Mouse (Mus musculus): ENCODE data around the gene Suv39h2. TPM values are rescaled to one million over a fixed set of nuclear protein-coding genes. Genes with fewer than 3 reads are reported as not detected.

Gene Suv39h2
- polyA plus RNA-seq, 1 experiment: 0.31 TPM

DNA sequence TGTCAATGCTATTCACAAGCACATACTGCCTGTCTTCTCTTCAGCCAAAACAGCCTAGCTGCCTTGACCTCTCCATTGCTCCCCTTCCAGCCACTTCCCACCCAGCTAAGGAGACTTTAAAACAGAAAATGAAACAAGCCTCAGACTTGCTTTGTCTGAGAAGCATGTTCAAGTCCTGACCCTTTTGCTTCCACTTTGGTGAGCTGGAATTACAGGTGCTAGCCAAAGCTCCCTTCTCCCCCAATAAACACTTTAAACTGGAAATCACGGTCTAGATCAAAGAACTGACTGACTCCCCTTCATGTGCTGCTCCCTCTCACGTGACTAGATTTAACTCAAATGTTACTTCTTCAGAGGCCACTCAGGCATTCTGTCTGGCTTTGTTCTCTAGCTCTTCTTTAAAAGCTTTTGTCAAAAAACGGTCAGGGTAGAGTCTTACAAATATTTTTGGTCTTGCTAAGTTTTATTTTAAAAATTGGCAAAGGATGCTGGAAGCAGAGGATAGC, 968 bp upstream of the Suv39h2 start:
- H3K4me3 ChIP-seq (replicated peaks): peak overlapping the region; percentile 99
- peaks cover 24% of the 10 kb centered on the region for H3K4me1 ChIP-seq (ENCODE audit: control insufficient read depth)
- H3K27me3 ChIP-seq (ENCODE audit: control insufficient read depth): no peaks in the 10 kb centered on the region
- H3K36me3 ChIP-seq (ENCODE audit: control insufficient read depth): peaks cover 15% of the 10 kb centered on the region
- H3K9me3 ChIP-seq (ENCODE audit: control insufficient read depth, low read length): 0 out of 2 replicates have a peak, but pooled peaks cover 3% of the 10 kb centered on the region
- TF ChIP-seq TAL1 (IDR thresholded peaks at IDR 0.05; ENCODE audit: low read length): no peak
- no peak for TF ChIP-seq GATA1 (IDR thresholded peaks at IDR 0.05; ENCODE audit: low read length)

DNA sequence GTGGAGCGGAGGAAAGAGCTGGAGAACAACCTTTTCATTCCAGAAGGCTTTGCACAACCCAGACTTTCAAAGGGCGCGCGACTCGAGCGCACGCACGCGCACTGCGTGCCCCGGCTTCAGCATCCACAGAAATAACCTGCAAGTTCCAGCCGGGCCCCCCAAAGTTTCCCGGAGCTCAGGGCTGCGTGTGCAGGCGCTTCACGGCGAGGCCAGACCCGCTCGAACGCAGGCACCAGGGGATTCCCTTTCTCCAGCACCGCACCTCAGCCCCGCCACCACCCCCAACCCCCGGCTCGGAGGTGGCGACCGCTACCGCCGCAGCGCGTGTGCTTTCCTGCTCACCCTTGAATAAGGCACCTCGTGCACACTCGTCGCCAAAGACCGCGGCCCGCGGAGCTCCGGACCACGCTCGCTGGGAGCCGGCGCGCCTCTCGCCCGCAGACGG, 448 bp downstream of the Suv39h2 start:
- TF ChIP-seq GATA1 (IDR thresholded peaks at IDR 0.05; ENCODE audit: low read length): no peak
- no peak for TF ChIP-seq TAL1 (IDR thresholded peaks at IDR 0.05; ENCODE audit: low read length)
- Histone ChIP-seq H3K9me3 (ENCODE audit: control insufficient read depth, low read length) (0 out of 2 replicates have a peak, but pooled peaks cover 2% of the 10 kb centered on the region), H3K4me3 (replicated peaks) (peak overlapping the region; percentile 99), H3K27me3 (ENCODE audit: control insufficient read depth) (no peaks in the 10 kb centered on the region), H3K36me3 (ENCODE audit: control insufficient read depth) (peaks cover 28% of the 10 kb centered on the region), H3K4me1 (ENCODE audit: control insufficient read depth) (peaks cover 19% of the 10 kb centered on the region)

GRCm38 (mm10) chr2:3473891-3474290, 940 bp downstream of the Suv39h2 start:
- peak overlapping the region; percentile 99 for H3K4me3 ChIP-seq (replicated peaks)
- H3K9me3 ChIP-seq (ENCODE audit: control insufficient read depth, low read length): no peaks in the 10 kb centered on the region
- no peaks in the 10 kb centered on the region for H3K27me3 ChIP-seq (ENCODE audit: control insufficient read depth)
- peaks cover 19% of the 10 kb centered on the region for H3K4me1 ChIP-seq (ENCODE audit: control insufficient read depth)
- peaks cover 33% of the 10 kb centered on the region for H3K36me3 ChIP-seq (ENCODE audit: control insufficient read depth)
- TF ChIP-seq GATA1 (IDR thresholded peaks at IDR 0.05; ENCODE audit: low read length) (no peak), TAL1 (IDR thresholded peaks at IDR 0.05; ENCODE audit: low read length) (no peak)

GRCm38 (mm10) chr2:3456590-3456989, 18.2 kb downstream of the Suv39h2 start:
- TF ChIP-seq TAL1 (IDR thresholded peaks at IDR 0.05; ENCODE audit: low read length) (no peak), GATA1 (IDR thresholded peaks at IDR 0.05; ENCODE audit: low read length) (no peak)
- Histone ChIP-seq H3K9me3 (ENCODE audit: control insufficient read depth, low read length) (no peaks in the 10 kb centered on the region), H3K4me3 (replicated peaks) (no peak overlapping the region), H3K4me1 (ENCODE audit: control insufficient read depth) (no peaks in the 10 kb centered on the region), H3K36me3 (ENCODE audit: control insufficient read depth) (peaks cover 86% of the 10 kb centered on the region), H3K27me3 (ENCODE audit: control insufficient read depth) (no peaks in the 10 kb centered on the region)

DNA sequence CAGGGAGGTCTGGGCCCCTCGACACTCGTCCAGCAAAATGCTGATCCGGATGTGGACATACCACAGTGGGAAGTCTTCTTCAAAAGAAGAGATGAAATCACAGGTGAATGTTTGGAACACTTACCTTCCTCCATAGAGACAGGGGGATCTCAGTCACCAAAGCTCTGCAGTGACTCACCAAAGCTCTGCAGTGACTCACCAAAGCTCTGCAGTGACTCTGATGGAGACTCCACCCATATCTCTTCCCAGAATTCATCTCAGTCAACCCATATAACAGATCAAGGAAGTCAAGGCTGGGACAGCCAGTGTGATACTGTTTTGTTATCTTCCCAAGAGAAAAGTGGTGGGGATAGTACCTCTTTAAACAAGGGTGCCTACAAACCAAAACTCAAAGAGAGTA, 21.7 kb downstream of the Suv39h2 start:
- no peak overlapping the region for H3K4me3 ChIP-seq (replicated peaks)
- H3K27me3 ChIP-seq (ENCODE audit: control insufficient read depth): no peaks in the 10 kb centered on the region
- peaks cover 79% of the 10 kb centered on the region for H3K36me3 ChIP-seq (ENCODE audit: control insufficient read depth)
- no peaks in the 10 kb centered on the region for H3K9me3 ChIP-seq (ENCODE audit: control insufficient read depth, low read length)
- no peaks in the 10 kb centered on the region for H3K4me1 ChIP-seq (ENCODE audit: control insufficient read depth)
- TF ChIP-seq GATA1 (IDR thresholded peaks at IDR 0.05; ENCODE audit: low read length) (no peak), TAL1 (IDR thresholded peaks at IDR 0.05; ENCODE audit: low read length) (no peak)

DNA sequence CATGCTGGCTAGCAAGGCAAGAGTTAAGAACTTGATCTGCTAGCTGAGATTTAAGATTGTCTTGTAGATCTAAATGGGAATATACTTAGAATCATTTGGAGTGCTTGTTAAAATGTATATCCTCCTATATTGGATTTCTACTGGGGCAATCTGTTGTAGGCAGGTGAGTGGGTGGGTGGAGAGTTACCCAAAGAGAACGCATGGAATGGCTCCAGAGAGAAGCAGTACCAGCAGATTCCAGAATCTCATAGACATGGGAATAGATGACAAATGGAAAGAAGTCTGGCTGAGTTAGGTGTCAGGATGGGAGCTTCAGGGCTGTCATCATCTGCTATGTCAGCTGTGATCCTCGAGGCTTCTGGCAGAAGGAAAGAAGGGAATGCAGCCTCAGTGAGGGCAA, 25.4 kb downstream of the Suv39h2 start:
- Histone ChIP-seq H3K36me3 (ENCODE audit: control insufficient read depth) (peaks cover 76% of the 10 kb centered on the region), H3K4me1 (ENCODE audit: control insufficient read depth) (no peaks in the 10 kb centered on the region)
- TF ChIP-seq GATA1 (IDR thresholded peaks at IDR 0.05; ENCODE audit: low read length) (no peak), TAL1 (IDR thresholded peaks at IDR 0.05; ENCODE audit: low read length) (no peak)

DNA sequence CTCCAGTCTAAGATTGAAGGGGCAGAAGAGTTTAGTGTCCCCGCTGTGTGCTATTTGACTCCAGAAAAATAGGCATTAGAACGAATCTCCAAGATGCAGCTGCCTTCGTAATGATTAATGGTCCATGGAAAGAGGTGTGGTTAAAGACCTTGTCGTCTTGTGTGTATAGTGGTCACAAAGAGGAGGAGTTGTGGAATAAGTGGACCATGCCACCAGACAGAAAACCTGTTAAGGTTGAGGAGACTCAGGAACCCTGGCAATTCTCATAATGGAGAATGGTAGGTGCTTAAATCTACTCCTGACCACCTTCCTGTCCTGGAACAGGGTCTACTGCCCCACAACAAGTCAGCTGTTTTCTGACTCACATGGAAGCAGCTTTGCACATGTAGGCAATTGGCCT, 28.8 kb downstream of the Suv39h2 start:
- Histone ChIP-seq H3K4me3 (replicated peaks) (no peak overlapping the region), H3K27me3 (ENCODE audit: control insufficient read depth) (no peaks in the 10 kb centered on the region), H3K4me1 (ENCODE audit: control insufficient read depth) (no peaks in the 10 kb centered on the region), H3K36me3 (ENCODE audit: control insufficient read depth) (peaks cover 74% of the 10 kb centered on the region), H3K9me3 (ENCODE audit: control insufficient read depth, low read length) (no peaks in the 10 kb centered on the region)
- TF ChIP-seq GATA1 (IDR thresholded peaks at IDR 0.05; ENCODE audit: low read length) (no peak), TAL1 (IDR thresholded peaks at IDR 0.05; ENCODE audit: low read length) (no peak)

More for the DNA sequence above, 25.4 kb downstream of the Suv39h2 start:
- Histone ChIP-seq H3K9me3 (ENCODE audit: control insufficient read depth, low read length) (no peaks in the 10 kb centered on the region), H3K4me3 (replicated peaks) (no peak overlapping the region), H3K27me3 (ENCODE audit: control insufficient read depth) (no peaks in the 10 kb centered on the region)

DNA sequence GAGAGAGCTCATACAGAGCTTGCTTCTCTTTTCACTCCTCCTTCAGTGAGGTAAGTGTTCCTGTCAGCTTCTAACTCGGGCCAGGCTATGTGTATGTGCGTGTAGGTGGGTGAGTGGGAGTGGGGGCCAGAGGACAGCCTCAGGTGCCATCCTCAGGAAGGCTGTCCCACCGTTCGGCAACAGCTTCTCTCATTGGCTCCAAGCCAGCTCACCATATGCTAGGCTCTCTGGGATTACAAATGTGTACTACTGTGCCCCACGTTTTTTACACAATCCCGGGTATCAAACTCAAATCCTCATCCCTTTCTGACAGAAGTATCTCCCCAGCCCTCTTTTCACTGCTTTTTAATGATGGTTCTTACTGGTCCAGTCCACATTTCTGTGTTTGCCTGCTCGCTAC, 30.6 kb downstream of the Suv39h2 start:
- TF ChIP-seq TAL1 (IDR thresholded peaks at IDR 0.05; ENCODE audit: low read length): no peak
- TF ChIP-seq GATA1 (IDR thresholded peaks at IDR 0.05; ENCODE audit: low read length): no peak
- no peaks in the 10 kb centered on the region for H3K27me3 ChIP-seq (ENCODE audit: control insufficient read depth)
- peaks cover 72% of the 10 kb centered on the region for H3K36me3 ChIP-seq (ENCODE audit: control insufficient read depth)
- H3K4me3 ChIP-seq (replicated peaks): no peak overlapping the region
- H3K9me3 ChIP-seq (ENCODE audit: control insufficient read depth, low read length): no peaks in the 10 kb centered on the region
- no peaks in the 10 kb centered on the region for H3K4me1 ChIP-seq (ENCODE audit: control insufficient read depth)

GRCm38 (mm10) chr2:3437956-3438355, 36.9 kb downstream of the Suv39h2 start:
- Histone ChIP-seq H3K9me3 (ENCODE audit: control insufficient read depth, low read length) (no peaks in the 10 kb centered on the region), H3K4me1 (ENCODE audit: control insufficient read depth) (no peaks in the 10 kb centered on the region), H3K4me3 (replicated peaks) (no peak overlapping the region), H3K36me3 (ENCODE audit: control insufficient read depth) (peaks cover 49% of the 10 kb centered on the region), H3K27me3 (ENCODE audit: control insufficient read depth) (no peaks in the 10 kb centered on the region)
- TF ChIP-seq TAL1 (IDR thresholded peaks at IDR 0.05; ENCODE audit: low read length) (no peak), GATA1 (IDR thresholded peaks at IDR 0.05; ENCODE audit: low read length) (no peak)

All from erythroblast, embryonic 14.5 days (primary cell).